Mouse (Mus musculus) liver, adult 2 months (tissue): ENCODE measurements around the gene B3galt5.

Experiments used
- CTCF ChIP-seq: fragments of 200-500 bp; IDR thresholded peaks from 2 replicates; pipeline ENCODE4 v1.5.1; 2011; ENCODE audit warnings: low read depth, low read length, control low read depth
- POLR2A ChIP-seq: fragments of 200-500 bp; IDR thresholded peaks from 2 replicates; pipeline ENCODE4 v1.6.1; 2011; ENCODE audit warnings: low read length, control low read depth; ENCODE audit not compliant: insufficient read depth; ENCODE audit errors: extremely low read depth

DNA sequence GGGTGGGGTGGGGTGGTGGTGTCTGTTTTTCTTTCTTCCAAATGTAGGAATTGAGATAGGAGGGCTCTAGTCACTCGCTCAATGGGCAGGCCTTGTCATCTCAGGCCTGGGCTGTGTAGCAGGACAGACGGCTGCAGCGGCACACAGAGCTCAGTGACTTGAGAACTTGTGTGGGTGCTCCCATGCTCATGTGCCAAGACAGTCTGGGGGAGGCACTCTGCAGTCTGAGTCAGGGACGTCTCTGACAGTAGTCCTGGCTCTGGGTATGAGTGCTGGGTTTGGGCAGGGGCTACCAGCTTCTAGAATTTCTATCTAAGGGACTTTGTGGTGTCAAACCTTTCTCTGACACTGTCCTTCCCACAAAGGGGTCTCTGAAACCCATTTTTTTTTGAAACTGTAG, 106.3 kb downstream of the B3galt5 start:
- TF ChIP-seq POLR2A, result no peak
- TF ChIP-seq CTCF, result no peak
